Mouse (Mus musculus): Measurements from ENCODE around the gene Polr1e.
"Not testable (repeated sequence)": the region's sequence is repeated elsewhere in the genome, so short reads cannot be mapped to it uniquely, and the experiment has no call there.

Polr1e gene

GRCm38 (mm10) chr4:45047956-45048355 lies 29.6 kb downstream of the Polr1e start:
- in situ Hi-C loops (cut with MboI, MseI) = no loop called here

GRCm38 (mm10) chr4:45054862-45055261 lies 36.5 kb downstream of the Polr1e start:
- in situ Hi-C loops (cut with MboI, MseI) = no loop called here

- in situ Hi-C loops (cut with MboI, MseI) = no loop called here
Observed at GRCm38 (mm10) chr4:45055451-45055850, 37.1 kb downstream of the Polr1e start.

GRCm38 (mm10) chr4:45063836-45064235 lies 45.5 kb downstream of the Polr1e start:
- in situ Hi-C loops (cut with MboI, MseI) = not testable (repeated sequence)

GRCm38 (mm10) chr4:45064577-45064976 lies 46.2 kb downstream of the Polr1e start:
- in situ Hi-C loops (cut with MboI, MseI) = no loop called here

- in situ Hi-C loops (cut with MboI, MseI) = no loop called here
Observed at GRCm38 (mm10) chr4:45066036-45066730, 47.8 kb downstream of the Polr1e start.

GRCm38 (mm10) chr4:45067742-45068141 lies 49.4 kb downstream of the Polr1e start:
- in situ Hi-C loops (cut with MboI, MseI) = no loop called here

- in situ Hi-C loops (cut with MboI, MseI) = no loop called here
Observed at GRCm38 (mm10) chr4:45072261-45072973, 54.0 kb downstream of the Polr1e start.

GRCm38 (mm10) chr4:45073544-45073943 lies 55.2 kb downstream of the Polr1e start:
- in situ Hi-C loops (cut with MboI, MseI) = no loop called here

- in situ Hi-C loops (cut with MboI, MseI) = not testable (repeated sequence)
Observed at GRCm38 (mm10) chr4:45081041-45081440, 62.7 kb downstream of the Polr1e start.

GRCm38 (mm10) chr4:45082951-45083350 lies 64.6 kb downstream of the Polr1e start:
- in situ Hi-C loops (cut with MboI, MseI) = no loop called here

GRCm38 (mm10) chr4:45083487-45083886 lies 65.1 kb downstream of the Polr1e start:
- in situ Hi-C loops (cut with MboI, MseI) = no loop called here

GRCm38 (mm10) chr4:45084021-45084894 lies 65.9 kb downstream of the Polr1e start, which contains the start of gene Fbxo10:
TSS of gene Fbxo10 (minus strand) at chr4:45084604.
- in situ Hi-C loops (cut with MboI, MseI) = no loop called here

- in situ Hi-C loops (cut with MboI, MseI) = no loop called here
Observed at GRCm38 (mm10) chr4:45084895-45085290, 66.5 kb downstream of the Polr1e start.

All from T-helper 1 cell (primary cell).